Mouse (Mus musculus): ENCODE measurements at regions not wholly inside any gene's neighbourhood (a gene's known extent, or its start where the extent isn't known, plus 50 kb on each side); places are given as distances from the start of the nearest gene placed in this dataset.

GRCm38 (mm10) chr12:105911556-105911955 lies 98.5 kb upstream of the Vrk1 start:
- WGBS = 48% methylated on average over 9 of the region's 9 CpGs
- H3K4me1 ChIP-seq (replicated peaks; ENCODE audit: insufficient read depth, low read length) = no peaks in the 10 kb centered on the region
- H3K36me3 ChIP-seq (ENCODE audit: insufficient read depth, low read length) = no peaks in the 10 kb centered on the region
- H3K27me3 ChIP-seq (ENCODE audit: insufficient read depth, low read length) = no peaks in the 10 kb centered on the region
- H3K9ac ChIP-seq (ENCODE audit: low read depth, low read length) = no peak overlapping the region
- DNase-seq (ENCODE audit: low spot score) (no peak), ATAC-seq (replicated peaks; ENCODE audit: low FRiP score, low read depth) (no peak)
- no peaks in the 10 kb centered on the region for H3K9me3 ChIP-seq (replicated peaks; ENCODE audit: low read length)
- no peak overlapping the region for H3K4me3 ChIP-seq (replicated peaks; ENCODE audit: low read depth, low read length)
- H3K4me2 ChIP-seq (ENCODE audit: low read length) = no peak overlapping the region
- H3K27ac ChIP-seq = no peak overlapping the region
- no peak for TF ChIP-seq CTCF (IDR thresholded peaks at IDR 0.05; ENCODE audit: low read depth)

- WGBS = 77% methylated on average over 10 of the region's 10 CpGs
- no peak for ATAC-seq (replicated peaks; ENCODE audit: low FRiP score, low read depth)
- no peaks in the 10 kb centered on the region for H3K27me3 ChIP-seq (ENCODE audit: insufficient read depth, low read length)
Observed at GRCm38 (mm10) chr12:105917388-105917963, 92.6 kb upstream of the Vrk1 start.

GRCm38 (mm10) chr12:105918775-105919174 lies 91.3 kb upstream of the Vrk1 start:
- ATAC-seq (replicated peaks; ENCODE audit: low FRiP score, low read depth) (peak; percentile 90), DNase-seq (ENCODE audit: low spot score) (peak; percentile 27)
- Histone ChIP-seq H3K9me3 (replicated peaks; ENCODE audit: low read length) (no peaks in the 10 kb centered on the region), H3K27me3 (ENCODE audit: insufficient read depth, low read length) (no peaks in the 10 kb centered on the region), H3K4me3 (replicated peaks; ENCODE audit: low read depth, low read length) (no peak overlapping the region), H3K27ac (no peak overlapping the region), H3K4me1 (replicated peaks; ENCODE audit: insufficient read depth, low read length) (no peaks in the 10 kb centered on the region), H3K4me2 (ENCODE audit: low read length) (no peak overlapping the region), H3K9ac (ENCODE audit: low read depth, low read length) (no peak overlapping the region), H3K36me3 (ENCODE audit: insufficient read depth, low read length) (no peaks in the 10 kb centered on the region)
- TF ChIP-seq CTCF (IDR thresholded peaks at IDR 0.05; ENCODE audit: low read depth) = no peak
- 66% methylated on average over 12 of the region's 12 CpGs for WGBS

More at GRCm38 (mm10) chr12:105917388-105917963, 92.6 kb upstream of the Vrk1 start:
- H3K27ac ChIP-seq = no peak overlapping the region
- no peak overlapping the region for H3K4me3 ChIP-seq (replicated peaks; ENCODE audit: low read depth, low read length)
- H3K36me3 ChIP-seq (ENCODE audit: insufficient read depth, low read length) = no peaks in the 10 kb centered on the region
- no peak for DNase-seq (ENCODE audit: low spot score)
- H3K9ac ChIP-seq (ENCODE audit: low read depth, low read length) = no peak overlapping the region
- H3K9me3 ChIP-seq (replicated peaks; ENCODE audit: low read length) = no peaks in the 10 kb centered on the region
- no peak overlapping the region for H3K4me2 ChIP-seq (ENCODE audit: low read length)
- H3K4me1 ChIP-seq (replicated peaks; ENCODE audit: insufficient read depth, low read length) = no peaks in the 10 kb centered on the region
- no peak for TF ChIP-seq CTCF (IDR thresholded peaks at IDR 0.05; ENCODE audit: low read depth)

- TF ChIP-seq CTCF (IDR thresholded peaks at IDR 0.05; ENCODE audit: low read depth) = peak; percentile 22; the same call in 1 of the 2 replicates
- 91% methylated on average over 7 of the region's 7 CpGs for WGBS
- H3K36me3 ChIP-seq (ENCODE audit: insufficient read depth, low read length) = no peaks in the 10 kb centered on the region
- no peaks in the 10 kb centered on the region for H3K9me3 ChIP-seq (replicated peaks; ENCODE audit: low read length)
- no peak overlapping the region for H3K4me3 ChIP-seq (replicated peaks; ENCODE audit: low read depth, low read length)
- H3K9ac ChIP-seq (ENCODE audit: low read depth, low read length) = no peak overlapping the region
- no peaks in the 10 kb centered on the region for H3K4me1 ChIP-seq (replicated peaks; ENCODE audit: insufficient read depth, low read length)
- H3K4me2 ChIP-seq (ENCODE audit: low read length) = no peak overlapping the region
- ATAC-seq (replicated peaks; ENCODE audit: low FRiP score, low read depth) (no peak), DNase-seq (ENCODE audit: low spot score) (no peak)
- no peaks in the 10 kb centered on the region for H3K27me3 ChIP-seq (ENCODE audit: insufficient read depth, low read length)
- no peak overlapping the region for H3K27ac ChIP-seq
Observed at GRCm38 (mm10) chr12:105927210-105927609, 82.8 kb upstream of the Vrk1 start.

GRCm38 (mm10) chr12:105929456-105929921 lies 80.5 kb upstream of the Vrk1 start:
- DNase-seq (ENCODE audit: low spot score) = no peak
- Histone ChIP-seq H3K27ac (no peak overlapping the region), H3K36me3 (ENCODE audit: insufficient read depth, low read length) (no peaks in the 10 kb centered on the region), H3K27me3 (ENCODE audit: insufficient read depth, low read length) (no peaks in the 10 kb centered on the region), H3K4me1 (replicated peaks; ENCODE audit: insufficient read depth, low read length) (no peaks in the 10 kb centered on the region), H3K4me2 (ENCODE audit: low read length) (no peak overlapping the region), H3K9me3 (replicated peaks; ENCODE audit: low read length) (no peaks in the 10 kb centered on the region), H3K4me3 (replicated peaks; ENCODE audit: low read depth, low read length) (no peak overlapping the region), H3K9ac (ENCODE audit: low read depth, low read length) (no peak overlapping the region)
- ATAC-seq (replicated peaks; ENCODE audit: low FRiP score, low read depth) = no peak
- WGBS = 35% methylated on average over 12 of the region's 12 CpGs
- no peak for TF ChIP-seq CTCF (IDR thresholded peaks at IDR 0.05; ENCODE audit: low read depth)

- Histone ChIP-seq H3K4me2 (ENCODE audit: low read length) (peak overlapping the region; percentile 45), H3K4me3 (replicated peaks; ENCODE audit: low read depth, low read length) (peak overlapping the region; percentile 20; the same call in 1 of the 2 replicates), H3K9ac (ENCODE audit: low read depth, low read length) (no peak overlapping the region), H3K36me3 (ENCODE audit: insufficient read depth, low read length) (no peaks in the 10 kb centered on the region), H3K9me3 (replicated peaks; ENCODE audit: low read length) (no peaks in the 10 kb centered on the region), H3K27ac (no peak overlapping the region), H3K4me1 (replicated peaks; ENCODE audit: insufficient read depth, low read length) (0 out of 2 replicates have a peak, but pooled peaks cover 3% of the 10 kb centered on the region), H3K27me3 (ENCODE audit: insufficient read depth, low read length) (no peaks in the 10 kb centered on the region)
- WGBS = 3% methylated on average over 18 of the region's 22 CpGs
- ATAC-seq (replicated peaks; ENCODE audit: low FRiP score, low read depth) = no peak
- no peak for DNase-seq (ENCODE audit: low spot score)
- TF ChIP-seq CTCF (IDR thresholded peaks at IDR 0.05; ENCODE audit: low read depth) = no peak
Observed at GRCm38 (mm10) chr12:105935441-105935880, 74.6 kb upstream of the Vrk1 start.
